Mouse (Mus musculus) adrenal gland, adult (tissue): Measurements from ENCODE around the gene Zfp467.
A peak's percentile ranks its signal among the peaks of the same experiment; 100 is the strongest.

Experiments used
- DNase-seq, 2 experiments: peaks; one replicate each; pipeline ENCODE4 v3.0.0; 2022 to 2023; ENCODE audit warnings: low spot score in 1 of 2; ENCODE audit not compliant: inconsistent age in 2 of 2

Gene Zfp467

DNA sequence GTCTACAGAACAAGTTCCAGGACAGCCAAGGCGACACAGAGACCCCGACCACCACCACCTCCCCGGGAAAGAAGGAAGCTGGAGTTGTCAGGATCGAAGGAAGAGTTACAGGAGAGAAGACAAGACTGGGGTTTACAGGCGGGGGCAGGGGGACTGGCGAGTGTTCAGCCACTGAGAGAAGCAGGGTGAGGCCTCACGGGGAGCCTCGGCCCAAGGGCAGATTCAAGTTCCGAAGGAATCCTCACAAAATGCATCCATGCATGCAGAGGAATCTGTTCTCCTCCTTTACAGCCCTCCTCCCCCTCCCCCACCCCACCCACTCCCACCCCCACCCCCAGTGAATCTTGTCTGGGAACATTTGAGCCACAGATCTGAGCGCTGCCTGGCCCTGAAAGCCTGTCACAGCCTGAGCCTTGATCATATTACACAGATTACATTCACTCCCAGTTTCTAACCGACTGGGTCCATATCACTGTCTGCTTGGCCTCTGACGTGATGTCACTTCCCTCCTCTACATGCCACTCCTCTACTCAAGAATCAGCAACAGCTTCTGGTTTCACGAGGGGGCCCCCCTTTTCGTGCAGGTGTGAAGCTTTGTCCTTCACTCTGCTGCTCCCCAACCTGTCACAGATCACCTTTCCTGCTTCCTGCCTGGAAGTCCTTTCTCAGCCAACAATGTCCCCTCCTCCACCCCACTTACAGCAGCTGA lies 5.2 kb downstream of the Zfp467 start:
- DNase-seq, result peak in 1 of 2 experiments; percentile 47

DNA sequence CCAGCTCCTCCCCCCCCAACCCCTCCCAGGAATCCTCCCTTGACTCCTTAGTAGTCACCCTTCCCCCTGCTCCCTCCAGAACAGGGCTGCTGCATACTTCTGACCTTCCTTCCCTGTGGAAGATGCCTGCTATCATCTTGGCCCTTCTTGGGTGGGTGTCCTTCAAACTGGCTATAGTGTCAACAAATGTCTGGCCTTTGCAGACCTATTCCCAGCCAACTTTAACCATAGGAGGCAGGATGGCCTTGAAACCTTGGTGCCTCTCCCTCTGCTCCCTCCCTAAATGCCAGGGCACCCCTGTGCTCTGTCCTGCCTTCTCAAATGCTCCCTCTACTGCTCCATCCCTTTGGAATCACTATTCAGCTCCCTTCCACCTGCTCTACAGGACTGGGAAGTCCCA lies 6.0 kb downstream of the Zfp467 start:
- DNase-seq, result peak in 1 of 2 experiments; percentile 60

DNA sequence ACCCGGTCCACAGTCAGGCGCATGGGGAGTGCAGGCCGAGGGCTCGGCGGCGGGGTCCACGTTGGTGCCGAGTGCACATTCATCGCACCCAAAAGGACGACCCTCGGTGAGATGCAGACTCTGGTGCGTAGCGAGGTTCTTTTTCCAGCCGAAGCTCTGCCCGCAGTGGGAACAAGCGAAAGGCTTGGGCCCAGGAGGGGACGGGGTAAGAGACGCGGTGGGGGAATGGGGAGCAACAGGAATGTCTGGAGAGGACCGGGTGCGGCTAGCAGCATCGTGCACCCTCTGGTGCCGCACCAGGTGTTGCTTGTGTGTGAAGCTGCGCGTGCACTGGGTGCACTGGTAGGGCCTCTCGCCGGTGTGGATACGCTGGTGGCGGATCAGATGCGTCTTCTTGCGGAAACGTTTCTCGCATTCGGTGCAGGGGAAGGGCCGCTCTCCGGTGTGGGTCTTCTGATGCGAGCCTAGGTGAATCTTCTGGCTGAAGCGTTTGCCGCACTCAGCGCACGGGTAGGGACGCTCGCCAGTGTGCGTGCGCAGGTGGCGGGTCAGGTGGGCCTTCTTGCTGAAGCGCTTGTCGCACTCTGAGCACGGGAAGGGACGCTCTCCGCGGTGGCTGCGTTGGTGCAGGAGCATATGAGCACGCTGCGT lies 7.0 kb downstream of the Zfp467 start:
- peak in 1 of 2 experiments; percentile 40 for DNase-seq

DNA sequence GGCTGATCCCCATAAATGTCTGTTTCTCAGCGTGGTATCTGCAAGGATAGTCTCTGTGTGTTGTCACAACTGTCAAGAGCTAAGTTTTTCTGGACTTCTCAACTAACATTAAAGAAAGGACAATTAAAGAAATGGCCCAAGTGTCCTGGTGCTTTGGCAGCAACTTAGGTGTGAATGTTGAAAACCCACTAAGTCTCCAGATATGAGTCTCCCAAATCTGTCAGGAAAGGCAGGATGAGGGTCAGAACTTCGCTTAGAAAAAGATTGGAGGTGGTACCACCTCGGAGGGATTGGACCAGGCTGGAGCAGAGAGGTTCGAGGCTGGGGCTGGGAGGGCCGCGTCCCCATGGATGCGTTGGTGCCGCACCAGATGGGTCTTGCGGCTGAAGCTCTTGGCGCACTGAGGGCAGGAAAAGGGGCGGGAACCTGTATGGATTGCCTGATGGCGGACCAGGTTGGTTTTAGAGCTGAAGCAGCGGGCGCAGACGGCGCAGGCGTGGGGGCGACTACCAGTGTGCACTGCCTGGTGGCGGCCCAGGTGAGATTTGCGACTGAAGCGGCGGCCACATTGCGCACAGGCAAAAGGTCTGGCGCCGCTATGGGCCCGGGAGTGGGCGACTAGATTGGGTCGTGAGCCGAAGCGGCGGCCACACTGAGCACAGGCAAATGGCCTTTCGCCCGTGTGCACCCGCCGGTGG lies 7.8 kb downstream of the Zfp467 start:
- peak in 1 of 2 experiments; percentile 68 for DNase-seq

DNA sequence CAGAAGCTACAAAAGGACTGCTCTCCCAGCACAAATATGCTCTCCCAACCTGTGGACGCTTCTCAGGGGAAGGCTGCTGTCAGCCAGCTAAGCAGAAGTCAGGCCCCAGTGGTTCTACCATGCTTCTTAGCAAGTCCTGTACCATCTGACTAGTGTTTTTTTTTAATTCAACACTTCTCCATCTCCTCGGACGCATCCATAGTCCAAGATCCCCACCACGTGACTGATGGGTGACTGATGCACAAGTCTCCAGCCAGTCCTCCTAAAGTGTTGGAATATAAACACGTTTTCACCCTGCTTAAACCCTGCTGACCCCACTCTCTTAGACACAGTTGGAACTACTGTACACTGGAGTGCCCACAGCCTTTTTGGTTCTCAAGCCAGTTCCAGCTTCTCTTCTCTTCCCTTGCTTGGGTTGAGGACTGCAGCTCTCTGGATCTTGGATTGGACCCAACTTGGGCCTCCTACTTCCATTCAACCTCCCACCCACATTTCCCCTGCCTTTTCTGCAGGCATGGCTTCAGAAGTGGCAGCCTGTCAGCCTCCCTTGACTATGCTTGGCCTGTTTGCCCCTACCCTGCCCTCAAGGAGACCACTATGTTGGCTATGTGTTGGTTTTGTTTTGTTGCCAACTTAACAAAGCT lies 9.8 kb downstream of the Zfp467 start:
- peak in 1 of 2 experiments; percentile 63 for DNase-seq

DNA sequence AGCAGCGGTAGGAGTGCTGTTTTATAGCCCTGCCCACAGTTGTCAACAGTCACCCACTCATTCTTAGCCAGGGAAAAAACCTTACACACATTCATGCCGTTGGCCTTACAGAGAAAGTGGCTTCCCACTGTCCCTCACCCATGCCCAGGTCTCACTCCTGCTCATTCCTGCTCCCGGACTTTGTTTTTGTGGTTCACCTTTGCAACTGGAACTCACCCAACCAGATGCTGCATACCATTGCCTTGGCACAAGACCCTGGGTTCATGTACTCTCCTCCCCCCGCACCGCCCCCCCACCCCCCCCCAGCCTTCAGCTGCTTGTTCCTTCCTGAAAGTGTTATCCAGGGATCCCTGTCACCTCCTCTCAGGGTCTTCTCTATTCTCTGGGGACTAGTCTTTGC lies 10.5 kb downstream of the Zfp467 start:
- DNase-seq, result peak in 1 of 2 experiments; percentile 51

DNA sequence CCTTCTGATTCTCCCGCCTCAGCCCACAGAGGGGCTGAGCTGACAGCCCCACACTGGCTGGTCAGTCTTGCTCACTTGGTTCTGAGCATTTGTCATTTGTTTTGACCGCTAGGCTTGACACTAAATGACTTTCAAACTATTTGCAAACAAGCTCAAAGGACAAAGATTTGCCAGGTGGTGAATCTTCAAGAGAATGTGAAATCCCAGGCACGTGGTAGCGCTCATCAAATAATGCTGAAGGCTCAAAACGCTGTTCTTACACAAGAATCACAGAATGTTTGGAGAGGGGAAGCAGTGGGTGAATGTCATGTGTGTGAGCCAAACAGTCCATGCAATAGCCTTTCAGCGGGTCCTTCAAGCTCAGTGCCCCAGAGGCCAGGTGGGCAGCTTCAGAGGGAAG lies 11.0 kb downstream of the Zfp467 start:
- DNase-seq, result peak in 1 of 2 experiments; percentile 44

DNA sequence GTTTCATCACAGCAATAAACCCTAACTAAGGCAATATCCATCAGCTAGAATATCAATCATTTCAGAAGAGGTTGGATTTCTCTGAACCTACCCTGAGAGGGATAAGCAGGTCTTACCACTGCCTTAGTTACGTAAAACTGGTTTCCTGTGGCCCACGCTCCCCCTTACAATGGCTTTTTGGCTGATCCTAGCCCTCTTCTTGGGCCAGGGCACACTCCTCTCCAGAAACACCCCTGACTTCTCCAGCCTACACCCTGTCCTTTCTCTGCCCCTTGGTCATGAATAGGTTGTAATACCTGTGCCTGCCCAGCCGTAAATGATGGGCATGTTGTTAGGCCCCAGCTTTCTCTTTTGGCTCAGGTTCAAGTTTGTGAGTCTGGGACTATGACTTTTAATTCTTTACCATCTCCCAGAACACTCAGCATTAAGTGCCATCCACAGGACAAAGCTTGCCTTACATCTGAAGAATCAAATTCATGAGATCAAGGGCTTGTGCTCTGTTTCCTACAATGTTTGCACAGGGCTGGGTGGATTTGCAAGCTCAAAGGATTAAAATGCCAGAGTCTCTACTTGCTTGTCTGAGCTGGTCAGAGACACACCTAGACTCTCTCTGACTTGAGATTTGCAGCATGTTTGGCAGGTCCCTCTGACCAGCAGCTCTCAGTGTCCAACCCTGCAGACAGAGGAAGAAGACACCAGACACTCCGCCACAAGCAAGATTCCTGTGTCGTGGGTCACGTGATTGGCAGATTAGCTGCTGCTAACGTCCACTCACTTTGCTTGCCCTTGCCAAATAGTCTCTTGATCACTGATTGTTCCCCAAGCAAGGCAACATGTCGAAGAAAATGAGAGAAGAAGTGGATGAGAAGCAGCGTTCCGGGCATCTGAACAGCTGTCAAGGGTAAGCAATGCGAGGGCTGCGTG lies 12.5 kb downstream of the Zfp467 start:
- DNase-seq, result peak in 1 of 2 experiments; percentile 43

DNA sequence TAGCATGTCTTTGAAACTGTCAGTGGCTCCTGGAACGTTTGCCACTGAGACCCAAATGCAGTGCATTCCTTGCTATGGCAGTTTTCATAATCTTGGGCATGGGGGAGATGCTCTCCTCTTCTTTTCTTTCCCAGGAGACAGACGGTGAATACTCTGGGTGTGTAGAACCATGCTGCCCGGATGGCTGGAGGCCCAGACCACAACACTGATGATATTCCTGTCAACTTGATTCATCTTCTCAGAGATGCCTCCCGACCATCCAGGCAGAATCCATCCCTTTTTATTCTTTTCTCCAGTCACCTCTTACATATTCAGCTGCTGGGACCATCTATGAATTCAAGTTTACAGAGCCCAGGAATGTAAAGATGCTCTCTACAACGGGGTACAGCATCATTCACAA lies 14.9 kb downstream of the Zfp467 start:
- peak in 1 of 2 experiments; percentile 29 for DNase-seq

DNA sequence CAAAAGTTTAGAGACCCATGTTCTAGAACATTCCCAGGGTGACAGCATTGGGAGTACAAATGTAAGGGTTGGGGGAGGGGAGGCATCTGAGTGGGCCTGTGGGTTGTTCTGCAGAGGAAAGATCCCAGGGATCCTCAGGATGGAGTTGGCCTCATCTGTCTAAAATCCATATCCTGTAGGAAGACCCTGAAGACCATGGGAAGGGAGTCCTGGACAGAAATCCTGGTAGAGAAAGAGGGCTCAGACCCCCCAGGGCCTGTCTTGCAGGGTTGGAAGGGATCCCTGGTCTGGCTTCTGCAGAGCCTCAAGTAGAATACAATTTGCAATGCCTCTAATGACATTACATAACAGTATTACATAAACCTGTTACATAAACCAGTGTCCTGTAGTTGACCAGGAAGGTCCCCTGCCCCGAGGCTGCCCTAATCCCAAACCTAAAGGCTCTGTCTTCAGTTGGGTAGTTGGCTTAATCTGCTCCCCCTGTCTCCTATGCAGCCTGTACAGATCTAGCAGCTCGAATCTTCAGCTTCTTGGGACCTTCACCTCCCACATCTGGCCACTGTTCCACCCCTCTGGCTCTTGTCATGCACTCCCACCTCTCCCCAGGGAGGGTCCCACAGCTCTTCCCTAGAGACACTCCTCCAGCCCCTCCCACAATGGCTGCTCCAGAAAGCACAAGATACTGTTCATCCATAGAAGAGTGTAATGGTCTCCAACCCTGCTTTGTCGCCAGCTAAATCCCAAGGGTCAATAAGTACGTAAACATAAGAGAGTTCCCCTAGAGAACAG lies 16.7 kb downstream of the Zfp467 start:
- peak; percentile 40 to 77 for DNase-seq

DNA sequence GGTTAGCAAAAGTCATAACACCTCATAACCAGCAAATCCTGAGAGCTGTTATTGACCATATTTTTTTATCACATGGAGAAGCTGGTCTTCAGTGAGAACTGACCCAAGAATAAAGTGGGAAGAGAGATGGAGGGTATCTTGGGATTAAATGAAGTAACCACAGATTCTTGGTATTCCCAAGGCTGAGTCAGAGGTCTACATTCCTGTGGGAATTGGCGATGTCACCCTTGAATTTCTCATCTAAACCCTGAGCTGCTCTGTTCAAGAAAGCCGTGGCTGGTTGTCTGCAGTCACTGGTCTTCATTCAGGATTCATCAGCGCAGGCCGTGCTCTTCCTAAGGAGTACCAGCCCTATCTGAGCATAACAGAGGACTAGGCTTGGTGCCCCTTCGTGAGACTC lies 18.7 kb downstream of the Zfp467 start:
- peak in 1 of 2 experiments; percentile 31 for DNase-seq

DNA sequence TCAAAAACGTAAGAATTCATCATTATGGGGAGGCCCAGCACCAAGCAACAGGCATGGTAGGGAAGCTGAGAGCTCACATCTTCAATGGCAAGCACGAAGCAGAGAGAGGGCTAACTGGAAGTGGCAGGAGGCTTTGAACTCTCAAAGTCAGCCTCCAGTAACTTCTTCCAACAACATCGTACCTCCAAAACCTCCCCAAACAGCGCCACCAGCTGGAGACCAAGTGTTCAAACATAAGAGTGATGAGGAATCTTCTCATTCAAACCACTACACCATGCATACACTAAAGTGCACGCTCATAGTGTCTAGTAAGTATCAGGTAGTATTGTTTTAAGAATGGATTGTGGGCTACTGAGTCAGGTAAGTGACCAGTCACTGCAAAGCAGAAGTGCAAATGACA lies 21.6 kb downstream of the Zfp467 start:
- DNase-seq, result peak in 1 of 2 experiments; percentile 48

DNA sequence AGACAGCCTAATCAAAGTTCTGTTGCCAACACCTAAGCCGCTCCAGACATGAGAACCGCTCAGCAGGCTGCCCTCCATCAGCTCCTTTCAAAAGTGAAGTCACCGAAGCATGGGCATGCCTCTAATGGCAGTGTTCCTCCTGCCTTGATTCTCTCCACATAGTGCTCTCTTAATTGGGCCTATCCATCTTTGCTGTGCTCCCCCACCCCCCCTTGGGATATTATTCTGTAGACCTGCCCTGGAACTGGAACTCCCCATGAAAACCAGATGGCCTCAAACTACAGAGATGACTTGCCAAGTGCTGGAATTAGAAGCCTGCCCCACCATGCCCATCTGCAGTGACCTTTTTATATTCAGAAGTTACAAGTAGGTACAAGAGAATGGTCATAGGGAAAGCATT lies 22.3 kb downstream of the Zfp467 start:
- DNase-seq, result no peak

DNA sequence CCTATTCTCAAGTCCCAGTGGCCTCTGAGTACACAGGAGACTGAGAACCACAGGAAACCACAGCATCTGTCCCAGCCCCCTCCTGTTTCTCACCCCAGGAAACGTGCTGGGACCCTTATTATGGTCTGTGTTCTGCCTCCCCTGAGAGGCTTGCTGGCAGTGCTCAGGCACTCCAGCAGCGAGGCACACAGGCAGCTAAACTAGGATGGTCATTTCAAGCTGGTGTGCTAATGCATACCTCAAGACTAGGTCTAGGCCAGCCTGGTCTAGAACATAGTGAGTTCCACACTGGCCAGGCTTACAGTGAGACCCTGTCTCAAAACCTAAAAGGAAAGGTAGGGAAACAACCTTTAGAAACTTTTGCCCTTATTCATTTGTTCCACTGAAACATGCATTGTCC lies 25.0 kb downstream of the Zfp467 start:
- DNase-seq, result no peak

DNA sequence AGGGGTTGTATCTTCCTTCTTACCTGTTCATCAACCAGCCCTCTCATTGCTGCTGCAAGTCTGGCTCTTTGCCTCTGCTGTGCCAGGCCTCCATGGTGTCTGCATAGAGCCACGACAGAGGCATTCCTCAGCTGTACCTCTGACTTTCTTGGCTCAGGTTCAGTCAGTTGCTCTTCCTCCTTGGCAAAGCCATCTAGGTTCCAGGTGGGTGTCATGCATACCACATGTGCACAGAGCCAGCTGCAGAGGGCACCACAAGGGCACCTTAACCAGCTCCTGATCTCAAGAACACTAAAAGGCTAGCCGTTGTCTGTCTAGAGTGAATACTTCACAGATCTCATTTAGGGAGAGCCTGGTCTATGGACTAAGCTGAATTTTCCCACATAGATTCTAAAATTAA lies 29.1 kb downstream of the Zfp467 start:
- DNase-seq, result peak in 1 of 2 experiments; percentile 46

DNA sequence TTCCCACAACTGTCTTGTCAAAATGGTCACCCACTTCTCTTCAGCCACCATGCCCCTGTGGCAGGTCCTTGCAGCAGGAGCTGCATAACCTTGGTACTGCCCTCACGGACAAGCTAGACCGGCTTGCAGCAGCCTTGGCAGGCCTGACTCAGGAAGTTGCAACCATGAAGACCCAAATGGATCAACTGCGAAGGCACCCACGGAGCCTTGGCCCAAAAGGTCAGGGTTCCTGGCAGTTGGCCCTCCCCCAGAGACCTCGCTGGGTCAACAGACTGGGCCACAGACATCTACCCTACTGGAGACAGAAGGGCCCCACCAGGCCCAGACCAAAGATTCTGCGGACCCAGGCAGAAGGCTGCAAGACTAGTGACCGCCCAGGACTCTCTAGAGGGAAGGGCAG lies 30.0 kb downstream of the Zfp467 start:
- peak; percentile 88 to 96 for DNase-seq

DNA sequence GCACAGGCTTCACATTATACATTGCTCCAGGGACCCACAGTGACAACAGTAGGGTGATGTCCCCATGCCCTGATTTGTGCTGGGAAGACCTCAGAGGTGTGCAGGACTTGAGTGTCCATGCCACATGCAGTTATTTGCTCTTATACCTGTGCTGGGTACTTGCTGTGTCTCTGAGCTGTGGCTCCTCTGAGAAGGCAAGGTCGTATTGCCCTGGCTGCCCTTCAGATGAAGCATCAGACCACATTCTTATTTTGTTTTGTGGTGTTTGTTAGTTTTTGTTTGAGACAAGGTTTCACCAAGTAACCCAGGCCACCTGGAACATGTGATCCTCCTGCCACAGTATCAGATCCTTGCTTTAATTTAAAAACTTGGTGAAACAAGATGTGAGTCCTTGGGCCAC lies 30.7 kb downstream of the Zfp467 start:
- peak in 1 of 2 experiments; percentile 76 for DNase-seq

DNA sequence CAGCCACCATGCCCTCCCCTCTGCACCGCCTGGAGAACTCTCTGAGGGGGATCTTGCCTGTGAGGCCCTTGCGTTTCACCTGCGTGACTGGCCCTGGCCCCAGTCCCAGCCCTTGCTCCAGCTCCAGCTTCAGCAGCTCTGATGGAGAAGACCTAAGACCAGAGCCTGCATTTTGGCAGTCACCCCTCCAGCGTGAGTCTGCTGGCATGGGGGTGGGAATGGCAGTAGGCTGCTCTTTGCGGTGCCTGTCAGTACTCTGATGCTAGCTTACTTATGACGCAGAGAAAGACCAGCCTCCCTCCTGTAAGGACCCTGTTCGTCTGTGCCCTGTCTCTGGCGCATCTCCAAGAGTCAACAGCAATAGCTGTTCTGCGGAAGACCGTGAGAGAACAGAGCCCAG lies 32.5 kb downstream of the Zfp467 start:
- peak; percentile 17 to 56 for DNase-seq

DNA sequence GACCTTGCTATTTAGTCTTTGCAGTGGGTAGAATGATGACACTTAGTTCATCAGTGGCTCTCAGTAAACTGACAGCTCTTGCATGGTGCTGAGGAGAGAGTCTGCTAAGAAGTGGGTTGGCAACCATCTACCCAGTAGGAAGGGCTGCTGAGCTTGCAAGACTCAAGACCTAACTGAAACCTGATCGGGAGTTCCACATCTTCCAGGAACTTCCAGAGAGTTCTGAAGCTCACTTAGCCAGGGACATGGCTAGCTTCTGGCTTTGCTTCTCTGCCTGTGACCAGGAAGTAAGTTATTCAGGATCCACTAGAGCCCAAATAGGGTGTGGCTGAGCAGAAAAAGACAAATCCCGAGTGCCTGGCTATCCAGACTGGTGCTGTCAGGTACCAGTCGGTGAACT lies 33.0 kb downstream of the Zfp467 start:
- DNase-seq, result no peak

DNA sequence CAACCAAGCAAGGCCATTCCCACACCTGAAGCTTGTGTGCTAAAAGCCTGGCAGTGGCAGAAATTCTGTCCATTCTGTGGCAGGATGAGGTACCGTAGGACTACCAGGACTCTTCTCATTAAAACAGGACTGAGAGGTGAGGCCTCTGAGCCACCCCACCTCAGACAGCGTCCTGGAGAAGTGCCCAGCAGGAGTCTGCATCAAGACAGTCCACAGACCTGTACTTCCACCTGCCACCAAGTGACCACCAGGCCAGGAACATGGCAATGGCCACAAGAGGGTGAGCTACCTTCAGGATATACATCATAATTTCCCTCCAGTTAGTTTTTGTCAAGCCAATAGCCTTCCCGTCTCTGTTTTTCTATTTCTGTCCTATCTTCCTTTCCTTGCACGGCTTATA lies 33.5 kb downstream of the Zfp467 start:
- peak; percentile 11 to 49 for DNase-seq
